Mouse (Mus musculus) adrenal gland, postnatal 36 days (tissue): ENCODE data around the gene Vps13d. TPM values are rescaled to one million over a fixed set of nuclear protein-coding genes. Genes with fewer than 3 reads are reported as not detected.
A peak's percentile ranks its signal among the peaks of the same experiment; 100 is the strongest.

Experiments
- DNase-seq, 2 experiments: peaks; one replicate each; pipeline ENCODE4 v3.0.0; 2021; ENCODE audit warnings: mixed read lengths in 1 of 2
- total RNA-seq, 2 experiments: library from RNA; stranded (reverse); gene quantifications; 2 replicates each; pipeline ENCODE4 v1.2.3; 2021

Vps13d gene
- total RNA-seq, 2 experiments from 2014 or later = 59.1 to 83.2 TPM

DNA sequence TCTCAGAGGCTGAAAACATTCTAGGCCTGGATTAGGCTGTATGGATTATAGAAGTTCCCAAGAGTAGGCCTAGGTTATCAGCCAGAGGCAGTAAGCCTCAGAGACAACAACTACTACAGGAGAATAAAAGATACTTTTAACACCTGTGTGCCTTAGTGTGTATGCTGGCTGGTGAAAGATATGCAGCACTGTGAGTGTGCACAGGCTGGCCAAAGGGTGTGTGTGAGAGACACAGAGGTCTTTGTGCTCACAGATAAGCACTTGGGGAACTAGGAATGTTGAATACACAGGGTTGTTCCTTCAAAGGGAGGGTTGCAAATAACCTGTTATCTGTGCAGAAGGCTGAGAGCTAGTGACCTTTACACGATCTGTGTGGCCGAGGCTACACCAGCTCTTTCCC, 115.5 kb downstream of the Vps13d start:
- no peak for DNase-seq

DNA sequence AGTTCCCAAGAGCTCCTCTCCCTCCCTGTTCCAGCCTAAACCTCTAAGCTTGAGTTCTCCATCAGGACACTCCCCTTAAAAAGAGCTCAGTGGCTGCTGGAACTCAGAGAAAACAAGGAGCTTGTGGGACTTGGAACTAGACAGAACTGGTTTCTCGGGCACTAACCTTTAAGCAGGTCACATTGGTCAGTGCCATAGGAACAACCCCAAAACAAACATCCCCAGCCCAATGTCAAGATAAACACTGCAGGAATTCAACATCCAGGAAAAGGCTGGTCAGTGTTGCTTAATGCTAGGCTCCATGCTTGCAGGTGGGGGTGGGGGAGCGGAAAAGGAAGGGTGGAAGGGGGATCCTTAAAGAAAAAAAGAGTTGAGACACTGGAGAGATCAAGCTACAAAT, 120.5 kb downstream of the Vps13d start:
- no peak for DNase-seq

DNA sequence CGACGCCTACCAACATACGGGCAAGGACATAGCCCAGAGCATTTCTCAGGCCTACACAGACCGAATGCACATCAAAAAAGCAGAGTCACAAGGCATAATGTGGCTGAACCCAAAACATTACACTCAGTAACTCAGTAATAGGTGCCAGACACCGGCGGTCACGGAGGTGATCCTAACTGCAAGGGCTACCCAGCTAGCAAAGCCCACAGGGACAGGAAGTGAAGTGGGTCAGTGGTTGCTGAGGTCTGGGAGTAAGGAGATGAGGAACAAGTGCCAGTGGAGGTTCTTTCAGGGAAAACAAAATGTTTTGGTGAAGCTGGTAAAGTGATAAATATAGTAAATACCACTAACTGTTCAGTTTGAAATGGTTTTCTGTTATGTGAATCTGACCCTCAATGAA, 121.1 kb downstream of the Vps13d start:
- DNase-seq = no peak

DNA sequence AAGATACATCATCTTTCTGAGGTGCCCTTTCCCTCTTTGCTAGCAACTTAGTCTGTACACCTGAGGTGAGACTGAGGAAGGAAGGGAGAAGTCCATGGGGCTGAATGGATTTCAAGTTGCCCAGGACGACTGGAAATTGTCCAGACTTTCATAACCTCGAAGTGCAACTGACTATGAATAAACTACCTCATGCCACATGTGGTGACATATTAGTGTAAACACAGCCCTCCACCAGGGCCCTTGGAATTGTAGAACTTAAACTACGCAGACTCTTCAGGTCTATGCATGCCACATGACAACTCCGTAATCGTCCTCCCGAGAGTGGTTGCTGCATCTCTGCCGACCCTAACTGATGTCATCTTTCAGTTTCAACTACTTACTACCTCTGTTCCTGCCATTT, 122.9 kb downstream of the Vps13d start:
- DNase-seq = no peak

DNA sequence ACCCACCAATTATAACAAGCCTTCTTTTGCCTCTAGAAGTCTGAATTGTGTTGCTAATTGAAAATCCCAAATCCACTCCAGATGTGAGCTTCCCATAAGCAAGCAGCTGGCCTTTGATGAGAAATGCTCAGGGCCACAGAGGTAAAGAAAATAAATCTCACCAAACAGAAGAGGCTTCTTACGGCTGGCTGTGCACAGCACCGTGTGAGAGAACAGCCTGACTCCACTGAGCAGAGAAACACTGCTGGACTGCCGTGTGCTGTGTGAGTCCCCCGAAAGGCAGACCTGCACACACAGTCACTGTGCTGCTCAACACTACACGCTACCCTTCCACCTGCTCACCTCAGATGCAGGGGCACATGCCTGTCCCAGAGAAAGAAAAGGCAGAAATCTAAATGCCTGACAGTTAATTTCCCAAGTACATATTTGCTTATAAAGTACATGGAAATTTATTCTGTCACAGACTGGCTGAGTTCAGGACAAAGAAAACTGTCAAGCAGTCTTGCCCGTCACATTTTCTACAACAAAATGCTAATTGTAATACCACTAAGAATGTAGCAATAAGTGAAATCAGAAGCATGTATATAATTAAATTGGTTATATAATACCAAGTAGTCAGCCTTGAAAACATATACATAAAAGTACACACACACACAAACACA, 127.7 kb downstream of the Vps13d start:
- no peak for DNase-seq

DNA sequence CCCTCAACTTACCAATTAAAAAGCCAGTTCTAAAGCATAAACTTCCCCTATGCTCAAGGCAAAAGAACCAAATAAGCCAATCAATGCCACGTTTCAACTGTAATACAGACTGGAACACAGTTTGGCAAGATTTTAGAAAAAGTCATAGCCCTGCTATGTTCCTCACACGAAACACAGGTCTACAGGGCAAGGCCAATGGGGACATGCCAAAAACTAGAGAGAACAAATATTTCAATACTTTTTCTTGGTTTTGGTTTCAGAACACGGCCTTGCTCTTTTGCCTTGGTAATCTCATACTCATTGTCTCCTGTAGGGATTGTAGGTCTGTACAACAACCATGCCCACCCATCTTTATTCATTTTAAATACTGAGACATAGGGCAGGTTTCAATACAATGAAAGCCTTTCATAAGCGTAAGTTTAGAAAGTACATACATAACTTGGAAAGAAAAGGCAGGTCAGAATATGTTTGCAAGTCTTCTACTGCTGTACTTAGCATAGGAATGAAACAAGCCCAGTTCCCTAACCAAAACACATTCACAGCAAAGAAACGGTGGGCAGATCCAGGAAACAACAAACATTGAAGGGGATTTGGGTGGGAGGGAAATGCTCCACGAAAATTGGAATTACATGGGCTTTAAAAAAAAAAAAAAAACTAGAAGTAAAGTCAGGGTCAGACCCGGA, 128.3 kb downstream of the Vps13d start:
- peak; percentile 25 to 27 for DNase-seq

DNA sequence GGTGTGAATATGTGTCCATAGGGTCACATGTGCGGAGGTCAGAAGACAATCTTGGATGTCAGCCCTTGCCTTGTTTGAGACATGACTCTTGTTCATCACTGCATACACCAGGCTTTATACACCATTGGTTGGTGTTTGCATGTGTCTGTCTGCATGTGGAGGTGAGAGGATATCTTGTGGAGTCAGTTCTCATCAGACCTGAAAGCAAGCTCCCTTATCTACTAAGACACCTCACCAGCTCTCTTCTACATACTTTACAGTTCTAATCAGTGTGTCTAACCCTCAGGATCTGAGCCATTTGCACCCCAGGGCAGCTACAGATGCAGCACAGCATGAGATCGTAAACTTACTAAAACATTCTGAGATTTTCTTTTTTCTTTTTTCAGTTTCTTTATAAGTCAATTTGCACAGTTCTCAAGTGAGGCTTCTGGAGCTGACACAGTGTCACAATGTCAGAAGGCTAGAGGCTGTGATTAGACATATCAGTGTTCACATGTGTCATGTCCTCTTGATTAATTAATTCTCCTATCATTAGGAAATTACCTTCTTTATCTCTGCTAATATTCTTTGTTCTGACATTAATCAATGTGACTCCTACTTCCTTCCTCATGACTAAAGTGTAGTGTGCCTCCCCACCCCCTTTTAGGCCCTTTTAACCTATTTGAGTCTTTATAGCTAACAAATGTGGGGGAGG, 135.9 kb downstream of the Vps13d start:
- no peak for DNase-seq

DNA sequence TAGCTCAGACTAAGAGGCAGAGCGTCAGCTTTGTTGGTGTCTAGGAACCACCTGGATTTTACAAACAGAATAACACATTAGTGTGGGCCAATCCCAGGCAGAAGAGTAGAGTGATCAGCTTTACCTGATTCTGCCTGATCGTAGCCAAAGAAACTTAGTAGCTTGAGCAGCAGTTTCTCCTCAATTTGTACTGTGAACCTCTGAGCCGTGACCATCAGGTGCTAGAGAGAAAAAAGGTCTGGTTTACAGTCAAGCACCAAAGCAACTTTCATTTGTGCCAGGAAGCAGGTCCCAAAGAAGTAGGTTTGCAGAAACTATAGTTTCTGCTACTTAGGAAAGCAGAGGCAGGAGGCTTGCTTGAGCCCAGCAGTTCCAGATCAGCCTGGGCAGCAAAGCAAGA, 138.5 kb downstream of the Vps13d start:
- no peak for DNase-seq

DNA sequence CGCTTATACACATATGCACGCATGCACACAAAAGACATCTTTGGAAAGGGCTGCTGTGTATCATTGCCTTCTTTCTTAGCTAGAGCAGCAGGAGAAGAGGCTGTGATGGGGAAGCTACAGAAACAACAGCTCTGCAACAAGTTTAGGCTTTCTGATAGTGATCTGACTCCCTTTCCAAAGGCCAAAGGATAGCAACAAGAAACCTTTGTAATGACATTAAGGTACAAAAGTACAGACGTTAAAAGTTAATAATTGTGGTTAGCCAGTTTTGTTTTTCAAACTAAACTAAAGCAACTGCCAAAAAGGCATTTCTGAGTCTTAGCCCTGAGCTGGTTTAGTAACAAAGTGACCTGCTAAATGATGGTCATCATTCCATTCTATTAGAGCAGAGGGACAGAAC, 139.0 kb downstream of the Vps13d start:
- no peak for DNase-seq

DNA sequence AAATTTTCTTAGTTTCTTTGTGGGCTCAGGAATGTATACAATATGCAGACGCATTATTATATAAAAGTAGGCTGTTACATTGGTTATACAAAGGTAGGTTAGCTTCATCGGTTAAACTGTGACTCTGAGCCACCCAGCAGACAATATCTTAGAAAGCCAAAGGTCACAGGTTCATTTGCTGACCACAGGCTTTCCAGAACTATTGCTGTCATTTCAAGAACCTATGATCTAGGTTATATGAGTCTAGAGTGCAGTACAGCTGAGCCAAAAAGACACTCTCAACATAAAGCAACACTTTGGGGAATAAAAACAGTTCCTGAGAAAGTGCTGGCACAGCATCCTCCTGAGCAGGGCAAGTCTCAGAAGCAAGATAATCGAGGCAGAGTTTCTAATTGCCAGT, 140.4 kb downstream of the Vps13d start:
- DNase-seq = no peak

DNA sequence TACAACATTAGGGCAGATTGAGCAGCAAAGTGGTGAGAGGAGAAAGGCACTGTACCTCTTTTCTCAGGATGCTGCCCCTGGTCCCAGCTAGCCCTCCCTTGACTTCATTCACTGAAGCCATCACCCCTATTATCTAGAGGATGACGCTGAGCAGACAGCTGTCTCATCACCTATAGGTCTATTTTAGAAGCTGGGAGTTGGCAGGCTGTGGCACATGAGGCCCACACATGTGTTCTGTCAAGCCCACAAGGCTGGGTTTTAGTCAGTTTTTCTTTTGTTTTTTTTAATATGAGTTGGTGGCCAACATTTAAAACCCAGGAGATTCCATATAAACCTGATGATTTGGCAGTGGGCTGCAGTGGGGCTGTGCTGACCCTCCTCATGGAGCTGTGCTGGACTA, 142.1 kb downstream of the Vps13d start:
- no peak for DNase-seq

DNA sequence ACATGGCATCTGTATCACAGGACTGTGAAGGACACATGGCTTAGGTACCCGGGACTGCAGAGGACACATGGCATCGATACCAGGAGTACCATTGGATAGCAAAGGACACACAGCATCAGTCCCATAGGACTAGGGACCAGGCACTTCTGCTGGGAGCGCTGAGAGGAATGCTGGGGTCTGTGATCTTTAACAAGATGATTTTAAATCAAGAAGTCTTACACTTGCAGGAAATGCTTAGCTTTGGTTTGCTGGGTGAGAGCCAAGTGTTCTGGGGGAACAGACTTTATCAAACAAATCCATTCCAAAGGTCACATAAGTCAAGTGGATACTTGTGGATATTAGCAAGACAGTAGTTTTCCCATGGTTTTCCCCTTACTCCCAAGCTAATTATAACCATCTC, 142.5 kb downstream of the Vps13d start:
- peak in 1 of 2 experiments; percentile 20 for DNase-seq

DNA sequence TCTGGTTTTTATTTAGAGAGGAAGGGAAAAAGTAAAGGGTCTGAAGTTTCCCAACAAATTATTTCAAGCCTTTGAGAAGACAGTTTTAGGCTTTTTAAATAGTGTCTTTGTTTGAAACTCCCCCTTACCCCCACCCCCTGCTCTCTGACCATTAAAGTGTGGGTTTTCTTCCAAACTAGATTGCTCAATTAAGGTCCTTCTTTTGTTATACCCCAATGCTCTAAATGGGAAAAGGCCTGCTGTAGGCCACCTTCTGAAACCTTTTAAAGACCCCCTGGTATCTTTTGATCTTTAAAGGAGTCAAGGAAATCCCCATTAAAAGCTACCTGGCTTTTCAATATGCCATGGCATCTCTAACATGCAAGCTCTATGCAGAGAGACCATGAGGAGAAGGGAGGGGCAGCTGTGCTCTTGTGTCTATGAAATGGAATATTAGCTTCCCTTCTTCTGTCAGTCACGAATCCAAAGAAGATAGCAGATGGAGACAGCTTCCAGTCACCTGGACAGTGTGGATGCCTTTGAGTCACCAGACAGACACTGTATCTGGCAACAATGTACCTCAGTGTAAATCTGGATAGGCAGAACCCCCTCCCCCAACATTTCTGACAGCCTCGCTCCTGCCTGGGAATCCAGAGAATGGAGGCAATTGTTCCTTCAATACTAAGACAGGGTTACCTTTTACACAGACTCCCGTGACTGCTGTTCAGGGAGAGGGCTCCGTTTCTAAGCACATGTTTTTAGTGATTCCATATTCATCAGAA, 143.4 kb downstream of the Vps13d start:
- no peak for DNase-seq

DNA sequence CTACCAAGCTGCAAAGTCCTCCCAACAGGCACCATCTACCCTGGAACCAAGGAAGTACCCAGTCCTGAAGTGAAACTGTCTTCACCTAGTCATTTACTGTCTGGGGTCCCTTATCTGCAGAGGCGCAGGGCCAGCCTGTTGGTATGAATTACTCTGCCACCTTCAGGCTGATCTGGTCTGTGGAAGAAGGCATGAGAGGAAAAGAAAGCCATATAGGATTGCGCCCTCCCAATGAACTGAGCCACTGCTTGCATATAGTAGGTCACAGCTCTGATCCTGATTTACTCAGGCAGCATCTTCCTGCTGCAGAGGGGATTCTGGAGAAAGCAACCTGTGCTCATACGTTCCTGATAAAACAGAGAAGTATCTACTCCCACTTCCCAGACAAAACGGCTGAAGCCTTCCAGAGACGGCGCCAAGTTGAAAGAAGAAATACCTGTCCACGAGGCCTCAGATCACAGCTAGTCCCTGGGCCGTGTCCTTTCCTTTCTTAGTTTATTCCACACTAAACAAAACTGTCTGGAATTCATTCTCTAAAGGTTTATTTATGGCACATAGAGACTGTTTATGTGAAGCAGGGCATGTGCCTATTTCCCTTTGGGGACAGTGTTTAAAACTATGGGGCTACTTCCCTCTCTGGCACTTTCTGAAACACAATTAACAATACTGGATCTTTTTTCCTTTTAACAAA, 144.1 kb downstream of the Vps13d start:
- DNase-seq = no peak

DNA sequence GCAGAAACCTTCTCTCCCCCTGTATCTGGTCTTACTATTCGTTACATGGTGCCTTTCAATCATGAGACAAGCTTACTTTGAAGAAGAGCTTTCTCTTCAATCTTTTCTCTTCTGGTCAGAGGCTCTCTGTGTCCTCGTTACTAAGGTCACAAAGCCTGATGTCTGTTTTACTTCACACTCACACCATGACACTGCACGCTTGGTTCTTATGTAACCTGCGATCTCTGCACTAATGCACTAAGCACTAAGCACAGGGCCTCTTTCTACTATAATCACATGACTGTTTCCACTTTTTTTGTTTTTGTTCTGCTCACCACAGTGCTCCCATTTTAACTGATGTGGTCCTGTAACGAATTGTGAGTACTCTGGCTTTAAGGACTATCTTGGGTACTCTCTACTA, 146.8 kb downstream of the Vps13d start:
- no peak for DNase-seq

DNA sequence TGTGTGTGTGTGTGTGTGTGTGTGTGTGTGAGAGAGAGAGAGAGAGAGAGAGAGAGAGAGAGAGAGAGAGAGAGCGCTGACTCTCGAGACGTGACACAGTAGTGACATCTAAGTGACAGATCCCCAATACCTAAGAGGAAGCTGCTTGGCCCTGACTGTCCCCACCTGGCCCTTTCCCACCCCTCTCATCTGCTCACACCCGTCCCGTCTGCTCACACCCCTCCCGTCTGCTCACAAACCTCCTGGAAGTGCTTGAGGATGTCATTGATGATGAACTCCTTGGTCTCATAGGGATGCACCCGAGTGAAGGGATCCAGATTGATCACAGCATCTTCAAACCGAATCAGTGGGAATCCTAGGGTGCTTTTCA, 148.8 kb downstream of the Vps13d start:
- no peak for DNase-seq

DNA sequence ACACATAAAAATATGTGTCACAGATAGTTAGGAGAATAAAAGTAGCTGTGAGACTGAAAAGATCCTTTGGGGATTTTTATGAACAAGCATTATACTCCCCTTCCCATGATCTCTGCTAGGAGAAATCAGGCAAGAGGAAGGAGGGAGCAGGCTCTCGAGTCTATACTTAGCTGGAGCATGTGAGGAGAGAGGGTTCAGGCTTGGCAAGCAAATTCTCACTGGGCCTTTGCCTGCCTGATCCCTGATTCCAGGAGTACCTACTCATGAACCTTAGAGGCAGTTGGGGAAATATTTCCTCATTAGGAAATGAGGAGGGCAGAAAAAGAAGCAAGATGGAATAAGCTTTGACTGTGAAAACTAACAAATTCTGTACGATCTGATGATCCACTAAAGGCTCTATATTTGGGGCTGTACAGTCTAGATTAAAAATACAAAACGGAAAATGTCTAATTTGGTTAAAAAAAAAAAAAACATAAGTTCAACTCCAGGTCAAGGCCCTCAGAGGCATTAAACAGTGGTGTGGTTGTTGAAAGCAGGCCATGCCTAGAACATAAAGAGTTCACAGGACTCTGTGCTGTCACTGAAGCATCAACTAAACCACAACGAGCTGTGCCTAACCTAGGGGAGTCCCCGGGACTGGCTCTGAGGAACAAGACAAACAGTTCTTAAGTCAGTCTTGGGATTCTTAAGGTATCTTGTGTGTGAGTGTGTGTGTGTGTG, 149.3 kb downstream of the Vps13d start:
- DNase-seq = no peak

DNA sequence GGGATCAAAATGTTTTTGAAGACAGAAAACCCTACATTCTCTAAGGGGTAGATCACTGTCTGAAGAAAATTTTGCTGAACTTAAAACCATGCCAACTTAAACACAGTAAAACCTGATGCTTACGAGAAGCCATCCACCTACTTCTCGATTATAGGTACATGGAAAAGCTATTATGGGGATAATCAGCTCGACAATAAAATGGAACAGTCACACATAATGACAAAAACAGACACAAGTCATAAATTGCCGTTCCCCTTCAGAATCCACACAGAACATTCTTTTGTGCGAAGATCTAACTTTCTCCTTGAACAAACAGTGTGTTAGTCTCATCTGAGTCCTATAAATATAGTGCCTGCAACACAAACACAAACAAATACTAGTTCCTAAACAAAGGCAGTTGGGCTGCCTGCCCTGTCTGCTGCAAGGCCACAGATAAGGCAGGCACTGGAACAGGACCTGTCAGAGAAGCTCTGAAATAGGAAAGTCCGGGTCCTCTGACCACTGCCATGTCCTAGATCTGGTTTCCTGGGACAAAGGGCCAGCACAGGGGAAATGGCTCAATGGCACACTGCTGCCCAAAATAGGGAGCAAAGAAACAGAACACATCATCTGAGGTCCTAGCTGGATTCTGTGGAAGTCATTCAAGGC, 153.5 kb downstream of the Vps13d start:
- no peak for DNase-seq

DNA sequence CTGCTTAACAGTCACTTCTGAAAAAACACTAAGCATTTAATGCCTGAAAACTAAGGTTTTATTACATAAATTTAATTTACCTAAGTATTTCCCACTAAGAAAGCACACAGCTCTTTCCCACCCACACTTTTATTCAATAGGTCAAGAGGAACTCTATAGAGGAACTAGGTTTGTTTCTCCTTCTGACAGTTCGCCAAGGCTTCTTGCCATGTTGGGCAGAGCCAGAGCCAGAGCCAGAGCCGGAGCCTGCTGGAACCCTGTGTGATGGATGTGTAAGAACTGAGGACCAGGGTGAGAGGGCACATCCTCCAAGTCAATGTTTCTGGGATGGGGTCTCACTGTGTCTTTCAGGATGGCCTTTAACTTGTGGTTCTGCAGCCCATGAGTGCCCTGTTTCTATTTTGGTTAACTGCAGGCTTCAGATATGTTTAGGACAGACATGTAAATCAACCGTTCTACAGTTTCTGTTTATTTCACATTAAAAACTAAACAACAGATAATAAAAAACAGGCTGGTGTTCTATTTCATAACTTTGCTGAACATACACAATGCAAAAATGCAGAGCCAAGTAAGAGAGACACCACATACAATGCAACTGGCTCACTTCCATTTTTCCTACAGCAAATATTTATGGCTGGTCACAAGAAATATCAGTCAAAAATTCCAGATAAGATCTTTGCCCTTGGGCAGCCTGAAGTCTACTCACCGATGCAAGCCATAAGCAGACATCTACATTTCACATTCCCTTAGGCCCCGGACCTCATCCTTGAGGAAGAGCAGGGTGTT, 157.0 kb downstream of the Vps13d start:
- peak in 1 of 2 experiments; percentile 25 for DNase-seq

DNA sequence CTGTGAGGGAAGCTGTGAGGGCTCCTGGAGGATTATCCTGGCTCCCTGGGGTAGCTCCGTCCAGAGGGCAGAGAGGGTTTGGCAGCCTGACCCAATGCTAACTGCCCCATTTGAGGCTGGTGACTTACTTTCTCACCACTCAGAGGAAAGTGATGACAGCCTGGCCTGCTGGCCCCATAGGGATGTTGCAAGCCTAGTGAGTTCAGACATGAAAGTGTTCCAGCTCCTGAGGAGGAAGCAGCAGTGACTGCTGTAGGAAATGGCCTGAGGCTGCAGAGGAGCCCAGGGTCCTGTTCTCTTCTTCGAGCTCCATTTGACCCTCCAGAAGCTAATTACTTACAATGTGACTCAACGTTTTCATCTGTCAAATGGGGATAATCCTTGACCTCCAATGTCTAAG, 157.8 kb downstream of the Vps13d start:
- DNase-seq = peak; percentile 35 to 41
